Mouse (Mus musculus) testis, adult 2 months (tissue): ENCODE measurements around the gene Stat6.

Source experiments
- CTCF ChIP-seq: fragments of 200-500 bp; IDR thresholded peaks from 2 replicates; pipeline ENCODE4 v1.5.1; 2012; ENCODE audit warnings: low read depth, mild to moderate bottlenecking, inconsistent platforms, low read length, moderate library complexity; ENCODE audit not compliant: control insufficient read depth, insufficient read depth, insufficient replicate concordance
- POLR2A ChIP-seq: fragments of 200-500 bp; IDR thresholded peaks from 2 replicates; pipeline ENCODE4 v1.6.1; 2012; ENCODE audit warnings: low read depth, mild to moderate bottlenecking, inconsistent platforms, low read length, moderate library complexity; ENCODE audit not compliant: control insufficient read depth

DNA sequence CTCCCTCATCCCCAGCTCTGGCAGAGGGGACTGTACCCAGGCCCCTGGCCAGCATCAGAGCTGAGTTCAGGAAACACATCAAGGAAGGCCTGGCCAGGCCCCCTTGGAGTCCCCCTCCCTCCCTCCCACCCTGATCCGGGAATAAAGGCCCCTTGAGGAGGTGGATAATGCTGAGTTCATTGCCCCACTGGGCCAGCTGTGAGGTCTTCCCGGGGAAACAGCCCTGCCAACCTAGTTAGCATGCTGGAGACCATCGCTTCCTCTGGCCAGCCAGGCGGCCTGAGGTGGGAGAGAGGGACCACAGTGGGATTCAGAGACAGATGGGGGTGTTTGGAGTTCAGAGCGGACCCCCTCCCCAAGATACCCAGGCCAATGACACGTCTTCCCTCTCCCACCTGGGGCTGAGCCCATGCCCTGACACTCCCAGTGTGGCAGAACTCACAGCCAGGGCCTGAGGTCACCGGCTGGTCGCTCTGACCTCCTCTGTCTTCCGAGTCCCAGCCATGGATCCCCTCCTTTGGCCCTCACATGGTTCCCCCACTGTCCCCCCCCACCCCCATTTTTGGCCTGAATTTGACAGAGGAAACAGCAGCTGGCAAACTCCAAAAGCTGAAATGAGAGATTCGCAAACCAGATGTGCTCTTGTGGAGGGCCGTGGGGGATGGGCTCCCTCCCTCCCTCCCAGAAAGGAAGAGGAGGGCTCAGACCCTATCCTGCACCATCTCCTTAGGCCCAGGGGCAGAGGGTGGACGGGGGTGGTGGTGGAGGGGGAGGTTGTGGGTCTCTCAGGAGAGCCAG lies 28.4 kb upstream of the Stat6 start:
- TF ChIP-seq CTCF (no peak), POLR2A (no peak)
